Mouse (Mus musculus) kidney, adult 11 months (tissue): Measurements from ENCODE around the gene Gpam.
"Not testable (repeated sequence)": the region's sequence is repeated elsewhere in the genome, so short reads cannot be mapped to it uniquely, and the experiment has no call there.

Experiments used
- DNase-seq: peaks from one replicate; pipeline ENCODE4 v3.0.0; 2022

Gpam gene

DNA sequence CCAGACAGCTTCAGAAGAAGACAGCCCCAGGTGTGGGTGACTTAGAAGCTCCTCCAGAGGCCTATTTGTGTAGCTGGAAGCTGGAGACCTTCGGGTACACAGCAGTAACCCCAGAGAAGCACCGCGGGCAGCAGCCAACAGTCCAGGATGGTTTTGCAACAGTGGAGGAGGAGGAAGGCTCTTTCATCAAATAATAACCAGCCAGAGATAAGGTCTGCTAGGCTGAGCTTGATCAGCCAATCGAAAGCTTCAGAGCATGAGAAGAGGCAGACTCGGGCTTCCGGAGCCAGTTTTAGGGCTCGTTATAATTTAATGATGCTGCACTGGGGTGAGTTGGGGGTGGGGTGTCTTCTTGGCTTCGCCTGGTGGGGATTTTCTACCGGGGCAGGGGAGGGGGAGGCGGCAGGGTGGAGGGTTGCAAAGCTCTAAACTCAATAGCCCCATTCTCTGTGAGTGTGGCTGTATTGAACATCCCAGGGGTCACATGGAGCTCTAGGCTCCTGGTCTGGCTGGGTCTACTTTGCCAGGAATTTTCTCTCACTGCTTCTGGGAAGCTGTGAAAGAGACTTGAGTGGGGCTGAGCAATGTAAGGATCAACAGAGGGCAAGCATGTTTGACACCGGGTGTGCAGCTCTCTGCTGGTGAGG lies at the start of gene Gpam:
Gpam (minus strand) TSS at position 167 of the 647 bp plus-strand sequence.
- peak; percentile 53 for DNase-seq

- DNase-seq: no peak
Measured at GRCm38 (mm10) chr19:55171585-55171984, 44.5 kb upstream of the Gpam start.

GRCm38 (mm10) chr19:55170399-55170798 lies 43.4 kb upstream of the Gpam start:
- no peak for DNase-seq

- DNase-seq: not testable (repeated sequence)
Measured at GRCm38 (mm10) chr19:55169236-55169729, 42.2 kb upstream of the Gpam start.

GRCm38 (mm10) chr19:55168360-55168759 lies 41.3 kb upstream of the Gpam start:
- no peak for DNase-seq

- DNase-seq: no peak
Measured at GRCm38 (mm10) chr19:55167741-55168140, 40.7 kb upstream of the Gpam start.

DNA sequence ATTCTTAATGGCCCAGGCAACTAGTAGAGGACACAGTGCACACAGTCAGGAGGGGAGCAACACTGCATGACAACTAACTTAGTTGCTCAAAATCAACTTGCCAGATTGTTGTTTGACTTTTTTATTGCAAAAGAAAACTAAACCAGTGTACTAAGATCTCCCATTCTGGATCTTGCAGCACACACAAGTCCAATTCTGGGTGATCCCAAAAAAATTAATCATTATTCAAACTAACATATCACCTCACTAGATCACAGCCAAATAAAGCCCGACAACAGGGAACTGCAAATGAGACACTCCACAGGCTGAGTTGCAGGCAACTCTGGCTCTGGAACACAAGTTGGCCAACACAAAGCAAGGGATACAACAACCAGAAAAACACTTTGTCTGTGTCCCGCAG lies 39.7 kb upstream of the Gpam start:
- no peak for DNase-seq

- DNase-seq: no peak
Measured at GRCm38 (mm10) chr19:55165954-55166353, 38.9 kb upstream of the Gpam start.

DNA sequence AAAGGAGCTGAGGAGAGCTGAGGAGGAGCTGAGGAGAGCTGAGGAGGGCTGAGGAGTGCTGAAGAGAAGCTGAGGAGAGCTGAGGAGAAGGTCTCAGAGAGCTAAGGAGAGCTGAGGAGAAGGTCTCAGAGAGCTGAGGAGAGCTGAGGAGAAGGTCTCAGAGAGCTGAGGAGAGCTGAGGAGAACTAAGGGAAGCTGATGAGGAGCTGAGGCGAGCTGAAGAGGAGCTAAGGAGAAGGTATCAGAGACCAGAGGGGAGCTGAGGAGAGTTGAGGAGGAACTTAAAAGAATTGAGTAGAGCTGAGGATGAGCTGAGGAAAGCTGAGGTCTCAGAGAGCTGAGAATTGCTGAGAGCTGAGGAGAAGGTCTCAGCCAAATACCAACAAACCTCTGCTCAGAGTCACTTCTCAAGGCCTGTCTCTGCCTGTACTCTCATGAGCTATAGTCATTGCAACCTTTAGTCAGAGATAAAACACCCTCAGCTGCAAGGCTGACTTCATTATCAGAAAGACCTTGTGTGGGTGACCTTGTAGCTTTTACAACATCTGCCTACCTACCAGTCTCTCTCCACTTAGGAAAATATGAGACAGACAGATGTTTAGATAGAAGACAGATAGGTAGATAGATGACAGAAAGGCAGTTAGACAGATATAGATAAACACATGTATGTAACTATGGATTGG lies 38.3 kb upstream of the Gpam start:
- no peak for DNase-seq

- no peak for DNase-seq
Measured at GRCm38 (mm10) chr19:55164162-55164561, 37.1 kb upstream of the Gpam start.

GRCm38 (mm10) chr19:55162271-55162670 lies 35.2 kb upstream of the Gpam start:
- DNase-seq: no peak

GRCm38 (mm10) chr19:55159826-55160225 lies 32.8 kb upstream of the Gpam start:
- no peak for DNase-seq

GRCm38 (mm10) chr19:55158606-55159005 lies 31.6 kb upstream of the Gpam start:
- DNase-seq: no peak

DNA sequence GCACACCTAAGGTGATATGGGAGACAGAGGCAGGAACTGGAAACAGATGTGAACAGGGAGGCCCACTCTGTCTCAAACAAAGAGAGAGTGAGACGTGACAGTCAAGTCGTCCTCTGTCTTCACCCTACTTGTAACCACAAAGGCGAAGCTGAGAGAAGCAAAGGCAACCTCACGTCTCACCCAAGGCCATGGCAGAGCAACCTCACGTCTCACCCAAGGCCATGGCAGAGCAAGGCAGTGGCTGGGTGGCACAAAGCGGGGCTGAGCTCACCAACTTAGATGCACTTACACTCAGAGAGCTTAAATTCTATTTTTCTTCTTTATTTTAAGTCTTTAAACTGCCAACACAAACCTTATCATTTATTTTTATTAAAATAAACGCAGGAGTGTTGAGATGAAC lies 30.0 kb upstream of the Gpam start:
- no peak for DNase-seq

DNA sequence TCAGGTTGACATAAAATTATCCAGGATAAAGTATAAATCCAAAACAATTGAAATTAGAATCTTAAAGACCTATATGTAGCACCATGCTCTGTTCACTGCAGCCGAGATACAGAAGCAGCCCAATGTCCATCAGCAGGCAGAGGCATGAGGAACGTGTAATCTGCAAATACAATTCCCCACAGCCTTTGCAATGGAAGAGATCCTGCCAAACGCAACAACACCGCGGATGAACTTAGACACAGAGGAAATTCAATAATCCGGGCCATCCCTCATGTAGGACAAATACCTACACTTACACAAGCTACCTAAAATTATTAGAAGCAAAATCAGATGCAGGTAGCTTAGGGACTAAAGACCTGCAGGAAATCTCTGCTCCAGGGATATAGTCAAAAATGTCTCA lies 25.9 kb upstream of the Gpam start:
- no peak for DNase-seq

- DNase-seq: not testable (repeated sequence)
Measured at GRCm38 (mm10) chr19:55152274-55152673, 25.2 kb upstream of the Gpam start.

- DNase-seq: no peak
Measured at GRCm38 (mm10) chr19:55149646-55150045, 22.6 kb upstream of the Gpam start.

GRCm38 (mm10) chr19:55148109-55148508 lies 21.1 kb upstream of the Gpam start:
- no peak for DNase-seq

- DNase-seq: no peak
Measured at GRCm38 (mm10) chr19:55147568-55147967, 20.5 kb upstream of the Gpam start.

DNA sequence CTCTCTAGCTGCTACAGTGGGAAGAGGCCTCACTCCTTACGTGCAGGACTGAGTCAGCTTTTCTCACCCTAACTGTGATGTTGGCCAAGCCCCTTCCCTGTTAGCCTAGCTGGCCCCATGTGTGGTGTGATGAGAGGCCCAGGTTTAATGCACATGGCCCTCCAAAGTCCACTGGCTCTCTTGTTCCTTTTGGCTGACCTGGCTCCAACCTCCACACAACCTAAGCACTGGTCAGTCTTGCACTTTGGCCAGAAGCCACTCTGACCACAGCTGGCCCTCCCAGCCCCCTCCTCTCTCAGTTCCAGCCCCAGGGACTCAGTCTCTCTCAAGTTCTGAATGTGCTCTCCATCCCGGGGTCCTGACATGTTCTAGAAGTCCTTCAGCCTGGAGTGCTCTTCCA lies 18.1 kb upstream of the Gpam start:
- peak; percentile 77 for DNase-seq

- DNase-seq: no peak
Measured at GRCm38 (mm10) chr19:55144691-55145090, 17.7 kb upstream of the Gpam start.

DNA sequence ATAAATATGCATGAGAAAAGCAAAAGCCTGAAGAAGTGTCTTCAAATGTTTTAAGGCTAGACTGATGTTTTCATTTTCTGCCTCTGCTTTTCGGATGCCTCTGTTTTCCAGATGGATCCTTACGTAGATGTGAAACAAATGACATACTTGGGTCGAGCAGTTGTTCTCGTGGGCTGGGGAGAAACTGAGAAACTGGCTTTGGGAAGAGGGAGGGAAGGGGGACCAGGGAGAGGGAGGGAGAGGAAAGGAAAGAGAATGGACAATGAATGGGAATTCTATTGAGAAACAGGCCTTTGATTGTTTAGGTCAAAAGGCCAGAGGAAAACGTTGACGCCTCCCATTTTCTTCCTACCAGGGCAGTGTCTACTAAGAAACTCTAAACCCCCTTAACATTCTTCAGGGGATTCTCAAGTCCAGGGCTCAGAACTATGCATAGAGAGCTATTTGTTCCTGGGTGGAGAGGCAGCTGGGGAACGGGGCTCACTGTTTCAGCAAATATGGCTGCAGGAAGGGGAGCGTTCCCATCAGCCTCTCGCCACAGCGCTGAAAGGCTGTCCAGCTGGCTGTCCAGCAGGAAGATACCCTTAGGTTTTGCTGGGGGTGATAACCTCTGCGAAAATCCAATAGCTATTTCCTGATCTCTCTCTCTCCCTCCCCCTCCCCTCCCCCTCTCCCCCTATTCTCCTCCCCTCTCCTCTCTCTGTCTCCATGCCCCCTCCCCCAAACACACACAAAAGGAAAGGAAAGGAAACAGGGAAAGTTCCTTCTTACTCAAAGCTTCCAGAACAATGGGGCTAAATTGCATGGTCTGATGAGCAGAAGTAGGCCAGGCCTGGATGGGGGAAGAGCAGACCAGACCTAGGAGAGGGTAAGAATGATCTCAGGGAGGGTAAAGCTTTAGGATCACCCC lies 16.6 kb upstream of the Gpam start:
- no peak for DNase-seq

DNA sequence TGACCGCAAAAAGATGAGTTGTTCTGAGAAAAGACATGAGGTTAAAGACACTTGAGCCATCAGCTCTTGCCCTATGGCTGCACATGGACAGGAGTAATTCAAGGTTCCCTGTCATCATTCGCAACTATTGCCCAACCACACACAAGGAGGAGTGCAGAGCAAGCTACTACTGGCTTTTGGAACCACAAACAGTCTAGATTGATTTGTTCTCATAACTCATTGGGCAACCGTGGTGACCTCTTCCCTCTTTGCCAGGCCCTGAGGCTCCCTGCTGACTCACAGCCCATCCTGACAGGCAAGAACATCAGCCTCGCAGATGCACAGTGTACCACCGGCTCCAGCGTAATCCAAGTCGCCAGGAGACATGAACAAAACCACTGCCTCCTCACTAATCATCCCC lies 12.3 kb upstream of the Gpam start:
- no peak for DNase-seq

- DNase-seq: peak; percentile 73
Measured at GRCm38 (mm10) chr19:55138506-55138905, 11.5 kb upstream of the Gpam start.
